Mouse (Mus musculus): ENCODE results near the gene Rpl6.

DNA sequence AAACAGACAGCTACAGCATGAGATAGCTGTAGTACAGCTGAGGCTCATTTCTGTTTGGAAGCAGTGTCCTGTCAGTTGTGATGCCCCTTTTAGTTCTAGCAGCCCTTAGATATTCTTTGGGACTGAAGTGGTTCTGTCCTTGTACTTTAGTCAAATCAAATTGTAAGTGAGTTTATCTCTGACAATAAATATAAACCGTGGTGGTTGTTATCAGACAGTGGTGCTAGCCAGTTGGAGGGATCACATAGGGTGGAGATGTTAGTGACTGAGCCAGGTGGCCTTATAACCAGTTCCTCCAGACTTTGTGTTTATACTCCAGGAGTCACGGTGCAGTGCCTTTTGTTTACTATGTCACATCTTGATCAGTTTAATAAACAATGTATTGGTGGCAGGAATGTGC is 29.4 kb downstream of the Rpl6 start:
- no peak for TF ChIP-seq CTCF (IDR thresholded peaks at IDR 0.05; ENCODE audit: low read depth)
- TF ChIP-seq EP300 (IDR thresholded peaks at IDR 0.05; ENCODE audit: low read depth), result peak; percentile 85
